Mouse (Mus musculus): Measurements from ENCODE around the gene Cemip. TPM values are rescaled to one million over a fixed set of nuclear protein-coding genes. Genes with fewer than 3 reads are reported as not detected.
A peak's percentile ranks its signal among the peaks of the same experiment; 100 is the strongest.

Cemip gene
- polyA plus RNA-seq, 1 experiment from 2014 or later = 0.51 TPM

DNA sequence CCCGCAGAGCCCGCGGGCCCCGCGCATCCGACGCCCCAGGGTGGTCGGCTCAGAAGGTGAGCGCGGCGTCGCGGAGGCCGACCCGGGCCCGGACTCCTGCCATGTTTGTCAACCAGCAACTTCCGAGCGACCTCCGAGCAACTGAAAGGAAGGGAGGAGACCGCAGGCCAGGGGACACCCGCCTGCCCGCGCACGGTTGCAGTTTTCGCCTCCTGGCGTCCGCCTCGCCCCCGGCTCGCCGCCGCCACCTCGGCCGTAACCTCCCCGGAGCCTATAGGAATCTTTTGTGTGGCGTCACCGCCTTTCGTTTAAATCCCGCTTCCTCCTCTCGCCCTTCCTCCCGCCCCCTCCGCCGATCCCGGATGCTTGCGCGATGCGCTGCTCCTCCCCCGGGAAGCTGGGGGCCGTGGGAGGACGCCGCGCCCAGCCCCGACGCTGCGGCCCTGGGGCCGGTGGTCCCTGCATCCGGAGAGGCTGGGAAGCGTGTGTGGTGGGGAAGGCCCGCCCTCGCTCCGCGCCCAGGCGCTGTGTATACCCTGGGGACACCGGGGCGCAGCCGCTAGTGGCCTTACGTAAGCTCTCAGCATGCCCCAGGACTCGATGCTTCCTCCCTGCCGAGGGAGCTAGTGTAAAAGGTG, 202.2 kb downstream of the Cemip start, which contains the start of the genes Tlnrd1 and Mesd:
TSS of gene Tlnrd1 (minus strand) at position 285 of the 638 bp plus-strand sequence.
TSS of gene Mesd (plus strand) at position 446 of the 638 bp plus-strand sequence.
- H3K27me3 ChIP-seq (replicated peaks) = no peaks in the 10 kb centered on the region
- peak within 1 kb of the TSS; percentile 61 for H3K4me3 ChIP-seq (replicated peaks)
- H3K9me3 ChIP-seq = no peaks in the 10 kb centered on the region
- peaks cover 29% of the 10 kb centered on the region for H3K4me1 ChIP-seq
- peaks cover 6% of the 10 kb centered on the region; the same call in 1 of the 2 replicates for H3K36me3 ChIP-seq
- peak within 1 kb of the TSS; percentile 51 for H3K9ac ChIP-seq
- peak within 1 kb of the TSS; percentile 98 for H3K27ac ChIP-seq
- peak; percentile 75 for ATAC-seq (ENCODE audit: insufficient read depth, low FRiP score, low read depth)
- peak within 1 kb of the TSS; percentile 90 for H3K4me2 ChIP-seq
- under 1% methylated on average over 69 of the region's 69 CpGs for WGBS

GRCm38 (mm10) chr7:83883276-83884020, 202.9 kb downstream of the Cemip start:
- under 1% methylated on average over 74 of the region's 91 CpGs for WGBS
- peak overlapping the region; percentile 51 for H3K9ac ChIP-seq

More at GRCm38 (mm10) chr7:83883276-83884020, 202.9 kb downstream of the Cemip start:
- peak; percentile 80 for ATAC-seq (ENCODE audit: insufficient read depth, low FRiP score, low read depth)
- H3K9me3 ChIP-seq = no peaks in the 10 kb centered on the region
- H3K27me3 ChIP-seq (replicated peaks) = no peaks in the 10 kb centered on the region
- peak overlapping the region; percentile 98 for H3K27ac ChIP-seq
- peak overlapping the region; percentile 90 for H3K4me2 ChIP-seq
- H3K36me3 ChIP-seq = peaks cover 6% of the 10 kb centered on the region; the same call in 1 of the 2 replicates
- peak overlapping the region; percentile 61 for H3K4me3 ChIP-seq (replicated peaks)
- peaks cover 34% of the 10 kb centered on the region for H3K4me1 ChIP-seq

Other genes with a start within 250 kb of the Cemip start
- 14.2 and 14.3 TPM in 2 replicates for gene Tlnrd1, start 202.2 kb downstream of the Cemip start, polyA plus RNA-seq (2015; fragmentation: Nextera tagmentation; extraction: Ambion mirVana)
- 107 and 123 TPM in 2 replicates for gene Mesd, start 202.0 kb downstream of the Cemip start, polyA plus RNA-seq (2015; fragmentation: Nextera tagmentation; extraction: Ambion mirVana)
- 63.7 and 65.5 TPM in 2 replicates for gene Abhd17c, start 65.4 kb upstream of the Cemip start, polyA plus RNA-seq (2015; fragmentation: Nextera tagmentation; extraction: Ambion mirVana)